Mouse (Mus musculus) spleen, postnatal 4 days (tissue): Measurements from ENCODE around the gene Cd81.

ENCODE experiments used
- DNase-seq, 2 experiments: peaks; one replicate each; pipeline ENCODE4 v3.0.0; 2022; ENCODE audit warnings: low spot score in 2 of 2

The Cd81 gene

GRCm38 (mm10) chr7:143020764-143021163, 31.8 kb upstream of the Cd81 start:
- no peak for DNase-seq

GRCm38 (mm10) chr7:143021356-143022164, 31.0 kb upstream of the Cd81 start:
- no peak for DNase-seq

GRCm38 (mm10) chr7:143023499-143023898, 29.0 kb upstream of the Cd81 start:
- DNase-seq = no peak

GRCm38 (mm10) chr7:143024293-143024692, 28.2 kb upstream of the Cd81 start:
- no peak for DNase-seq

- no peak for DNase-seq
Observed at GRCm38 (mm10) chr7:143025496-143025895, 27.0 kb upstream of the Cd81 start.

- no peak for DNase-seq
Observed at GRCm38 (mm10) chr7:143027196-143027595, 25.3 kb upstream of the Cd81 start.

- DNase-seq = no peak
Observed at GRCm38 (mm10) chr7:143031816-143032215, 20.7 kb upstream of the Cd81 start.

- DNase-seq = no peak
Observed at GRCm38 (mm10) chr7:143033581-143033980, 19.0 kb upstream of the Cd81 start.

GRCm38 (mm10) chr7:143034112-143034511, 18.4 kb upstream of the Cd81 start:
- no peak for DNase-seq

GRCm38 (mm10) chr7:143034519-143035450, 17.8 kb upstream of the Cd81 start:
- DNase-seq = no peak

- no peak for DNase-seq
Observed at GRCm38 (mm10) chr7:143036787-143037186, 15.8 kb upstream of the Cd81 start.

GRCm38 (mm10) chr7:143037306-143037705, 15.2 kb upstream of the Cd81 start:
- DNase-seq = no peak

- DNase-seq = no peak
Observed at GRCm38 (mm10) chr7:143038174-143038931, 14.2 kb upstream of the Cd81 start.

- no peak for DNase-seq
Observed at GRCm38 (mm10) chr7:143040561-143040960, 12.0 kb upstream of the Cd81 start.

GRCm38 (mm10) chr7:143041138-143041822, 11.3 kb upstream of the Cd81 start:
- no peak for DNase-seq

GRCm38 (mm10) chr7:143042089-143042488, 10.4 kb upstream of the Cd81 start:
- no peak for DNase-seq

- no peak for DNase-seq
Observed at GRCm38 (mm10) chr7:143042897-143043300, 9.6 kb upstream of the Cd81 start.

- DNase-seq = no peak
Observed at GRCm38 (mm10) chr7:143044049-143044825, 8.3 kb upstream of the Cd81 start.

- no peak for DNase-seq
Observed at GRCm38 (mm10) chr7:143044826-143045206, 7.7 kb upstream of the Cd81 start.

- no peak for DNase-seq
Observed at GRCm38 (mm10) chr7:143046358-143046757, 6.2 kb upstream of the Cd81 start.

GRCm38 (mm10) chr7:143049331-143049730, 3.2 kb upstream of the Cd81 start:
- DNase-seq = no peak
